Mouse (Mus musculus) kidney, postnatal 25 days (tissue): ENCODE data around the gene Qtrt1.

Experiments
- DNase-seq, 2 experiments: peaks; one replicate each; pipeline ENCODE4 v3.0.0; 2021; ENCODE audit warnings: mixed read lengths in 2 of 2

Qtrt1 gene

GRCm38 (mm10) chr9:21411669-21412550 is at the start of gene Qtrt1:
TSS of gene Qtrt1 (plus strand) at chr9:21411837.
- peak; percentile 88 to 92 for DNase-seq

DNA sequence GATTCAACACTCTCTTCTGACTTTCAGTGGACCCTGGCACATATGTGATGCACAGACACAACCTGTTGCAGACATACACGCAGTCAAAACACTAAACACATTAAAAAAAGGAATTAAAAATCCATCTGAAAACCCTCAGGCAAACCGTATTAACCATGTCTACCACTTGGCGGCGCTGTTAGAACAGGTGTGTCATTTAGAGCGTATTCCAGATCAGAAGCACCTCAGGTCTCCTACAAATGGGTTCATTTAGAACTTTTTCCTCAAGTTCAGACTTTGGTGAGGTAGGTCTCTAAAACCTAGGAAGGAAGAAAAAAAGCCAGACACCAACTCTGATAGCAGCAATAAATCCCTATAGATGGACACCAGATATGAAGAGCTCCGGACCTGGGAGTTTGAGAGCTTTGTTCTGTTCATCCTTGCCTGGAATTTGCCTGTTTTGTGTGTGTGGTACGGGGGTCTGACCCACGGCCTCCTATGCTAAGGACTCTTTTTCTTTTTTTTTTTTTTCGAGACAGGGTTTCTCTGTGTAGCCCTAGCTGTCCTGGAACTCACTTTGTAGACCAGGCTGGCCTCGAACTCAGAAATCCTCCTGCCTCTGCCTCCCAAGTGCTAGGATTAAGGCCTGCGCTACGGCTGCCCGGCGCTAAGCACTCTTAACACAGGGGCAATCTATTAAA is 45.0 kb upstream of the Qtrt1 start:
- peak; percentile 70 to 85 for DNase-seq

DNA sequence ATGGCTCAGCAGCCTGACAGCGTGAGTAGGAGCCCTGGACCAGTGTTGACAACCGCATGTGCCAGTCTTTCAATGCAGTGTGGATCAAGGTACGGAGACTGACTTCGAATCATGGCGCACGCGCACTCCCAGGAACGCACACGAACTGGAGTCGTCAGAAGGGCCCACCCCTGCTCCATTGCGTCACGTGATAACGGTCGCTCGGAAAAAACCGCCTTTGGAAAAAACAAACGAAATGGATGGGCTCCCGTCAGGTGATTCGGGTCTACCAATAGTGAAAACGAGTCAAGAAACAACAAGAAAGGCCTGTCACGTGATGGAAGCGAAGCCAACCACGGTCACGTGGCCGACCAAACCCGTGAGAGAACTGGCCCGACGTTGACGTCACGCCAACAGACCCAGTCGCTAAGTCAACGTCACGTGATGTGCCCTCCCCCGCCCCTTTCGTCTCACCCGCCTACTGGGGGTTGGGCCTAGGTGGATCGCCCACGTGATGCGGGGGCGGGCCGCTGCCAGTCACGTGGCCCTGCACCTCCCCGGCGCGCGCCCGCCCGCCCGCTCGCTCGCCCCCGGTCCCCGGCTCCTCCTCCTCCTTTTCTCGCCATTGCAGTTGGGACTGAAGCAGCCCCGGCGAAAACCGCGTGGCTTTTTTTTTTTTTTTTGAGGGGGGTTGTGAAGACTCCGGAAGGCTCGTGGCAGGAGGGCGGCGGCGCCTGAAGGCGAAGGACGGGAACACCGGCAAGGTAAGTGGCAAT is 44.1 kb upstream of the Qtrt1 start, which contains the start of gene Ilf3:
Ilf3 (plus strand) TSS at position 515 of the 755 bp plus-strand sequence.
- peak; percentile 100 for DNase-seq

GRCm38 (mm10) chr9:21368131-21368584 is 43.5 kb upstream of the Qtrt1 start:
- peak; percentile 59 to 72 for DNase-seq

GRCm38 (mm10) chr9:21369080-21369479 is 42.6 kb upstream of the Qtrt1 start:
- DNase-seq, result no peak

GRCm38 (mm10) chr9:21370876-21371275 is 40.8 kb upstream of the Qtrt1 start:
- DNase-seq, result no peak

DNA sequence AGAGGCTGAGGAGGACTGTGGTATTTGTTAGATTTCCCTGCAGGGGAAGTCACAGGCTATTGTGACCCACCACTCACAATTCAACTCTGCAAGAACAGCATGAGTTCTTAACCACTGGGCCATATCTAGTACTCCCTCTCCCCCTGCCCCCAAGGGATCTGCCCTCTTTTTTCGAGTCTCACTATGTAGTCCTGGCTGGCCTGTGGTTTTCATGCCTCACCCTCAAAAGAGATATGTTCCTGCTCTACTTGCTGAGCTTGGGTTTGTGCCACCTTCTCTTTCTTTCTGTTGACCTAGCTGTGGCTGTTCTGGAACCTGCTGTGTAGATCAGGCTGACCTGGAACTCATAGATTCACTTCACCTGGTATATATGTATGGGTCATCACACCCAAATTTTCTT is 39.1 kb upstream of the Qtrt1 start:
- DNase-seq, result no peak

DNA sequence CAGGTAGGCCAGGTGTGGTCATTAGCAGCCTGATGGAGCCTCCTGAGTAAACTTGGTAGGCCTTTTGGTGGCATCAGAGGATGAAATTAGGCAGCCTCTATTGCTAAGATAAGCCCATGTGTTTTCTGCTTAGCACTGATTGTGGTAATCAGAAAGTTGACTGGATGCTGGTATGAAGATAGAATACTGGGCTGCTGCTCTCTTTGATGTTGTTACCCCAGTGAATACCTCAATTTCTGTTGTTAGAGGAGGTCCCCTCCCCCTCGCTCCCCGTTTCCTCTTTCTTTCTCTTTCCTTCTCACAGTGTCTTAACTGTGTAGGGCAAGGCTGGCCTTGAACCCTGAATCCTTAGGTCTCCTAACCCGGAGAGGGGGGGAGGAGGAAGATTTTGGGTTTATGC is 32.4 kb upstream of the Qtrt1 start:
- no peak for DNase-seq

DNA sequence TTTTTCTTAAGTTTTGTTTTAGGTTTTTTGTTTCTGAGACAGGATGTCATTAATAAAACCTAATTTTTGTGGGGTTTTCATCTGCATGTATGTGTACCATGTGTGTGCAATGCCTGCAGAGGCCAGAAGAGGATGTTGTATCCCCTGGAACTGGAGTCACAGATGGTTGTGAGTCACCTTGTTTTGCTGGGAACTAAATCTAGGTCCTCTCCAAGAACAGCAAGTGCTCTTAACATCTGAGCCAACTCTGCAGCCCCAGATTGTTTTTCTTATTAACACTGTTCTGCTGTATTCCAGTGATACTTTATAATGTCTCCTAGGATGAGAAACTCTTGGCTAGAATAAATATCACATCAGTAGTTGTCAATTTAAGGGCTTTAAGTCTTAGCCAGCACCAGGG is 30.8 kb upstream of the Qtrt1 start:
- DNase-seq, result no peak

DNA sequence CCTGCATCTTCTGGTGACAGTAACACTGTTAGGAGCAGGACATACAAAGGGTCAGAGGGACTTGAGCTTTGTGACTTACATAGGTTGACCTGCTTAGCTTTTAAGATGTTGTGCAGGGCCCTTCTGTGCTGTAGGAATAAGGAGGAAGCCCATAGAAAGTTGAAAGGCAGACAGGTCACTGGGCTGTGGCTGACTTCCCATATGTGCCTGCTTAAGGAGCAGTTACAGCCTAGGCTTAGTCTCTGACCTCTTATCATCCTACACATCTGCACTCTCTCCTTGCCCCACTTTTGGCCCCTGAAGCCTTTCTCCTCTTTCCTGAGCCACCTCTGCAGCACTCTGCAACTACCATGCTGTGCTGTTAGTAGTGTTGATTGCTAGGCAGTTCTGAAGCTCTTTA is 27.7 kb upstream of the Qtrt1 start:
- no peak for DNase-seq

DNA sequence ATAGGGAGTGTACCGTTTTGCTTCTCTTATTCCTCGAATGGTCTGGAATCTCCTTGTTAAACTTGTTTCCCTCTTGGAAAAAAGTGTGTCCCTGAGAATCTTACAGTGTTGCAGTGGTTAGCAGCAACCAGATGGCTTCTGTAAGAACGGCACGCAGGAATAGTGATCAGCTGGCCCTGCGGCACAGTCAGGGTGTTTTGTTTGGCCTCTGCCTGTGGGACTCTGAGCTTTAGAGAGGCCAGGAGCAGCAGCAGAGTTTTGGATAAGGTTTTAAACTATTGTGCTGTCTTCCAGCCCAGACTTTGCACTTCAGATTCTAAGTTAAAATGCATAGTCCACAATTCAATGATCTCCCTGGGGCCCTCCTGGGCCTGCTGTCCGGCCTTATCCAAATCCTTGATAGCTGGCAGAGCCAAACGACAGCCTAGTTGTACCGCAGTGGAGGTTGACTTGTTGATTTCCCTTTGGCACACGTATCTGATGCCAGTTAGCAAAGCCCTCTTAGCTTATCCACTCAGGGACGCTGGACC is 18.9 kb upstream of the Qtrt1 start:
- peak in 1 of 2 experiments; percentile 36 for DNase-seq

- DNase-seq, result no peak
Measured at GRCm38 (mm10) chr9:21395692-21396091, 15.9 kb upstream of the Qtrt1 start.

GRCm38 (mm10) chr9:21397170-21397569 is 14.5 kb upstream of the Qtrt1 start:
- DNase-seq, result no peak

GRCm38 (mm10) chr9:21401042-21401441 is 10.6 kb upstream of the Qtrt1 start:
- DNase-seq, result no peak

GRCm38 (mm10) chr9:21402764-21403253 is 8.8 kb upstream of the Qtrt1 start:
- DNase-seq, result no peak

DNA sequence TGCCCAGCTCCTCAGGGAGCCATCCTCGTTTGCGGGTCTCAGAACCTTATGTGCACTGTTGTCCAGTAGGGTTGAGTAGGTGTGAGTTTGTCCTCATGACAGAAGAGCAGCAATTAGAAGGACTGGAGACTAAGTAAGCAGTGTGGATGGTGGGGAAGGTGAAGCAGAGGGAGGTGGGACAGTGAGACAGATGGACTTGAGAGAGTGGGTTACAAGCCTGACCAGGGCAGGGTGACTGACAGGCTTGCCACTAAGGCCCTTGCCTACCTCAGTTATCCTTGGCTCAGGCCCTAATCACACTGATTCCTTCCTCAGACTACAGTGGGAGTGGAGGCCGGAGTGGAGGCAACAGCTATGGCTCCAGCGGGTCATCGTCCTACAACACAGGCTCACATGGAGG is 7.9 kb upstream of the Qtrt1 start:
- DNase-seq, result no peak

- DNase-seq, result no peak
Measured at GRCm38 (mm10) chr9:21405525-21405924, 6.1 kb upstream of the Qtrt1 start.

DNA sequence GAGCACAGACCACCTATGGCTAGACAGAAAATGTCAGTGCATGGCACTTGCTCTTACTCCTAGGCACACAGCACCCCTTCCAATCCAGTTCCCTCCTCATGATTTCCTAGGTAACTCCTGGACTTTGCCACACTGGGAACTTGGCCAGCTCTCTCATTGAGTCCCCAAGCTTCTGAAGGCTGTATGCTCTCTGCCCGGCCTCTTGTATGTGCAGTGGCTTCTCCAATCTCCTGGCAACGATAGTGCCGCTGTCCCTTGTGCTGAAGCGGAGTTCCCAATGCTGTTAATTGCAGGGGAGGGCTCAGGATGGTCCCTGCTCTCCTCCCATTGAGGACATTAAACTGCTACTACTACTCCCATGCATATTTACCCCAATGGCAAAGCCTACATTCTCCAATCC is 3.7 kb upstream of the Qtrt1 start:
- DNase-seq, result peak; percentile 89 to 92

GRCm38 (mm10) chr9:21408624-21409023 is 3.0 kb upstream of the Qtrt1 start:
- DNase-seq, result no peak

DNA sequence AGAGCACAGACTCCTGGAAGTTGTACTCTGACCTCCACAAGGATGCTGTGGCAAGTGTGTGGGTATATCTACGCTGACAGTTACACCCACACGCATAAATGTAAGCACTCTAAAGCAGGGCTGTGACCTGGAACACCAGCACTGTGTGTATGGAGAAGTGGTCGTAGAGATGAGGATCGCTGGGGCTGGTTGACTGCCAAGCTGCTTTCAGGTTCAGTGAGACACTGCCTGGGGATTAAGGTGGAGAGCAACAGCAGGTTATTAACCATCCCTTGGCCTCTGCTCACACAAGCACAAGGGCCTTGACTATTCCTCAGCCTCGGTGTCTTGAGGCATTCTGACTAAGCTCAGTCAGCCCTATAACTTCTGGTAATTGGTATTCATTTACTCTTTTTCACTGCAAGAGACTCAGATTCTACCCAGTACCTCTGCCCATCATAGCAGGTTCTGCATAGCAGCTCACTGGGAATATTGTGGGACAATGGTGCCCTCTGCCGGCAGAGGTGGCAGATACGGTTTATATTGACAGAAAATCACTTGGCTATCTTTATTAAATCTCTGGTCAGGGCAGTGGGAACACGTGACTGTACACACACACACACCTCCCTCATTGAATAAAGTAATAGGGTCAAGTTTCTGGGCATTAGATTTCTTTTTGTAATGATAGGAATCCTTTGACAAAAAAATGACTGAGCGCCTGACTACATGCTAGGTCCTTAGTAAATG is 1.9 kb upstream of the Qtrt1 start:
- DNase-seq, result peak; percentile 85 to 92

DNA sequence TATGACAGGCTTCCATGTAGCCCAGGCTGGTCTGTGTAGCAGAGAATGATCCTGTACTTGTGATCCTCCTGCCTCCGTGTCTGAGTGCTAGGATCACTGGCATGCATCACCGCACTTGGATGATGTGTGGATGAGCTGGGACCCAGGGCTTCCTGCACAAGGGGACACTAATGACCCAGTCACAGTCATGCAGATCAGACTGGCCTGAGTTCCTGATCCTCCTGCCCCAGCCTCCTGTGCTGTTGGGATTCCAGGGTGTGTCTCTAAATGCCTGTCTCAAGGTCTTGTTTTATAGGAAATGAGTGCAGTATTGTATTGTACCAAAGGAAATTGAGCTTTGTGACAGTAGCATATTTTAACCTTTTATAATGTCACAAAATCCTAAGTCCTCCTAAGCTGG is 6.2 kb downstream of the Qtrt1 start:
- DNase-seq, result no peak

- no peak for DNase-seq
Measured at GRCm38 (mm10) chr9:21419646-21420045, 8.0 kb downstream of the Qtrt1 start.
